Mouse (Mus musculus): Measurements from ENCODE around the gene Apoc1.
"Not testable (repeated sequence)": the region's sequence is repeated elsewhere in the genome, so short reads cannot be mapped to it uniquely, and the experiment has no call there.

Gene Apoc1

DNA sequence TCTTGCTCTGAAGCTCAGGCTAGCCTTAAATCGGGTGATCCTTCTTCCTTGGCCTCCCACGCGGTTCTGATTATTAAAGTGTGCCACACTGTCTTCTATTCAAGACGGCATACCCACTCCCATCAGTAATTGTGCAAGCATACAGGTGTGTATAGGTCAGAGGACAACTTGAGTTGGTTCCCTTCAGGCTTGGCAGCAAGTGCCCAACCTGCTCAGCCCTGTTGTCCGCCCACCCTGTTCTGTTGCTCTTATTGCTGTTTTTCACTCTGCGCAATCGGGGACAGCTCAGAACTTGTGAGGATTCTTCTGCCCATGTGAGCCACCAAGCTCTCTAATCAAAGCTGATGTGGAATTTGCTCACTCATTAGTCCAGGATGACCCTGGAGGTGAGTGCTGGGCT, 12.8 kb upstream of the Apoc1 start:
- DNase-seq (ENCODE audit: low spot score) = no peak

DNA sequence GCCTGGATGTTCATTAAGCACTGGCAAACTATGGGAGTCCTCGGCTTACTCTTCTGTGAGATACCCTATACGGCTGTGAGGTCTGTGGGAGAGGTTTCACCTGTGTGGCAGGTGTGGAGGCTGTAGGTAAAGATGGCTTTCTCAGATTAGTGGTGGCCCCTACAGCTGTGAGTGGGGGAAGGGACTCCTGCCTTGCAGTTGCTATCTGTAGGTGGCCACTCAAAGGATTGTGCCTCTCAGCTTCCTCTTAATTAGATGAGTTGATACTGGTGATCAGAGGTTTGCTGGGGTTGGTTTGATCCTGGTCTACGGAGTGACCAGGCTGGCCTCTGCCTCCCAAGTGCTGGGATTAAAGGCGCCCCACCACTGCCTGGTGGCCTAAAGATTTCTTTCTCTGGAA, 12.0 kb upstream of the Apoc1 start:
- no peak for DNase-seq (ENCODE audit: low spot score)

DNA sequence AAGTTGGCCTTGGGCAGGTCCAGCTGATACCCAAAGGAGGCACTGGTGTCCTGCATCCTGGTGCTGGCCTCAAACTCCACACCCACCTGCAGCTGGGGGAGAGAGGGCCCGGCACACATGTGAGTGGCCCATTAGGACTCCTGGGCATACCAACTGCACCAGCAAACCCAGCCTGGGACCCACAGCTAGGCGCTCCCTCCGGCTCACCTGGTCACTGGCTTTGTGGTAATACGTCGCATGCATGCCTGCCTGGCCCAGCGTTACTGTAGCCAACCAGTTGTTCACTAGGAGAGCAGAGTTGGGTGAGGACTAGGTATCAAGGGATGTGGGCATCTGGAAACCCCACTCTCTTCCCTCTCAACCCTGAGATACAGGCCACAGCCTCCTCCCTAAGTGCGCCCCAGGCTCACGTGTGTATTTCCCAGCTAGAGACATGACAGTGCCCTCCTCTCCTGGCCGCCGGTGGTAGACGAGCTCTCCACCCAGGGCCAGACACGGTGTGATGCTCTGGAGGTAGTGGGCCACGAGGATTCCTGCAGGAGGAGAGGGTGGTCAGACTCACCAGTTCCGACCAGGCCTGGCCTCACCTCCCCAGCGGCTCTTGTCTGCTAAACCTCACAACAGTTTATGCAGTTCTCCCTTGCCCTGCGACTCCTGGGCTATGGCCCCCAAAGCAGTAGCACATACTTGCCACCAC, 10.5 kb upstream of the Apoc1 start:
- DNase-seq (ENCODE audit: low spot score) = no peak

DNA sequence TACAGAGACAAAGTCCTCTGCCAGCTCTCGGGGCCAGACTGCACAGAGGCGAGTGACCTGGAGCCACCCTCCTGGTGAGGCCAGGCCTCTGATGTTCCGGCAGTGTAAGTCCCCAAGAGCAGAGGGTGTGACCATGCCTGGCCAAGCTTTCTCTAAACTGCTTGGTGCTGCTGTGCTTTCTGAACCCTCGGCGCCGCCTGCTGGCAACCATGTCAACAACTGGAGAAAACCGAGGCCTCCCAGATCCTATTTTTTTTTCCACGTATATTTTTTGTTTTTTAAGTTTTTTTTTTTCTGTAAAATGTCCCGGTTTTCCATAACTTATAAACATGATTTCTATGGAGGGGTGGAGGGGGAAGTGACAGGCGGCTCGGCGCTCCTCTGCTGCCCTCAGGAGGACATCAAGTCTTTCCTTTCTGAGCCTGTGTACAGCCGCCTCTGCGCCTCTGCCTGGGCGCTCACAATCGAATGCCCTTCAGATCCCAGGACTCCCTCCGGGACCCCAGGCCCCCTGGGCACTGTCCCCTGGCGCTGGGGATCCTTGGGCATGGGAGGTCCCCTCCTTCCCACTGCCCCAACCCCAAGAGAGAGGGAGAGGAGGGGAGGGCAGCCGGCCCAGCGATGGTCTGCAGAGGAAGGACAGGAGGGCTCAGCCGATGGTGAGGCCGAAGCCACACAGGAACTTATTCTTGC, 8.8 kb upstream of the Apoc1 start:
- no peak for DNase-seq (ENCODE audit: low spot score)

DNA sequence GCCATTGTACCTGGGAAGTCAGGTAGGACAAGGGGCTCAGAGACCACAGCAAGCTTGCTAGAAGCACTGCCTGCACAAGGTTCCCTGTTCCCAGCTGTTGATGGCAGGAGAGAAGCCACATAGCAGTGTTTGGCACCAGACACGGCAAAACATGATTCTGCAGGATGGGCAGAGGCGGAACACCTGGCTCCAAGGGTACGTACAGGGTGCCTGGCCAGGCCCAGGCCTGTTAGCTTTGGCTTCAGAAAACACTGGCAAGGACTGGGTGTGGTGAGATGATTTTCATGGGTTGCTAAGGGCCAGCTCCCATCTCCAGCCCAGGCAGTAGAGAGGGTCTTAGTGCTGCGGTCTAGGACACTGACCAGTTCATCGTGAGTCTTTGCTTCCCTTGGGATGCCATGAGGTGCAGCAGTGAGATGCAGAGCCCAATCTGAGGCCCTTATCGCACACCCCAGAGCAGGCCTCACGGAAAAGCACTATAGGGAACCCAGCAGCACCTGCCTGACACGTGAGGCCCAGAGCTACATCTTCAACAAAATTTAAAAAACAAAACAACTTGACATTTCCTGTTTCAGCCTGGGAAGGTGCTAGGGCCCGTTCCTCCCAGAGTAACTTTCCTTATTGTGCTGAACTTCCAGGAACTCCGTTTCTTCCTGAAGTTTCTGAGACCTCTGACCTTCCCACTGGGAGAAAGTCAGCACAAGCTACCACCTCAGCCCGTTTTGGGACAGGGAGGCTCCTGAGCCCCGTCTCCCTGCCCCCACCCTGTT, 8.0 kb upstream of the Apoc1 start:
- DNase-seq (ENCODE audit: low spot score) = no peak

DNA sequence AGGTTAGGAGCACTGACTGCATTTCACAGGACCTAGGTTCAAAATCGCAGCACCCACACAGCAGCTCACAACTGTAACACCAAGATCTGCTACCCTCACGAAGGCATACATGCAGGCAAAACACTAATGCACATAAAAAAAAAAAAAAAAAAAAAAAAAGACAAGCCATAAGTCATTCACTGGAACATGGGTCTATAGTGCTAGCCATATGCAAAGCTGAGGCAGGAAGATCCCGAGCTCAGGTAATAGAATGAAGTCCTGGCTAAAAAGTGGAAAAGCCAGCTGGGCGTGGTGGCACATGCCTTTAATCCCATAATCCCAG, 7.3 kb upstream of the Apoc1 start:
- no peak for DNase-seq (ENCODE audit: low spot score)

DNA sequence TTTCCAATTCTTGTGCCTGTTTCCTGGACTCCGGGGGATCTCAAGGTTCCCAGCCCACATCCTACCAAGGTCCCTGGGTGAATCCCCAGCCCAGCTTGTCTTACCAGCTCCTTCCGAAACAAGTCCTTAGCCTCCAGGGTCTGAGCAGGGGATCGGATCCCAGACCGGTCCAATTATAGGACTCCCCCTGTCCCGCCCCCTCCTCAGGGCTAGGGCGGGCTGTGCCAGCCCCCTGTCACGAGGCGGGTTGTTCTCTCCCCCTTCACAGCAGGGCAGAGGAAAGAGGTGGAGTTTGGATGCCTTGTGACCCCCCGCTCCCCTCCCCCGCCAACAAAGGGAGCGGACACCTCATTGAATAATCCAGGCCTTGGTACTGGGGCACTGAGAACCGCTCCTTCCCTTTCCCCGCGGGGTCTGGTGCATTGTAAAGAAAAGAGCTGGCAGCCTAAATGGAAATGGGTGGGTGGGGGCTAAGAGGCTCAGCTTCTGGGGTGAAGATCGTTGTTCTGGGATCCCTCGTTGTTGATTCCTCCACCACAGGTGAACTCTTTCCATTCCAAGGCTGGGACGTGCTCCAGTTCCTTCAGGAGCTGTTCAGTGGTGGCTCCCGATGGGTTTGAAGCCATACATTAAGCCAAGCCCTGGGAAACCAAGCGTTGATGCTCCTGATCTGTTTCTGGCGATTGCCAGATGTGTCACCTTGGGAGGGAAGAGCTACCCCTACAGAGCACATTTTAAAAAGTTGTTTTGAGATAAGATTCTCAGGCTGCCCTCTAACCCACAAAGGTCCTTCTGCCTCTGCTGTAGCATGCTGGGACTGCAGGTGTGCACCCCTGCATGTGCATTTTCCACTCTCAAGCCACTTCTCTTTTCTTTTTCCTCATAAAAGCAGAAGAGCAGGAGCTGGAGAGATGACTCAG, 6.7 kb upstream of the Apoc1 start, which contains the start of gene Apoe:
TSS of gene Apoe (minus strand) at position 282 of the 920 bp plus-strand sequence.
- DNase-seq (ENCODE audit: low spot score) = peak; percentile 58

DNA sequence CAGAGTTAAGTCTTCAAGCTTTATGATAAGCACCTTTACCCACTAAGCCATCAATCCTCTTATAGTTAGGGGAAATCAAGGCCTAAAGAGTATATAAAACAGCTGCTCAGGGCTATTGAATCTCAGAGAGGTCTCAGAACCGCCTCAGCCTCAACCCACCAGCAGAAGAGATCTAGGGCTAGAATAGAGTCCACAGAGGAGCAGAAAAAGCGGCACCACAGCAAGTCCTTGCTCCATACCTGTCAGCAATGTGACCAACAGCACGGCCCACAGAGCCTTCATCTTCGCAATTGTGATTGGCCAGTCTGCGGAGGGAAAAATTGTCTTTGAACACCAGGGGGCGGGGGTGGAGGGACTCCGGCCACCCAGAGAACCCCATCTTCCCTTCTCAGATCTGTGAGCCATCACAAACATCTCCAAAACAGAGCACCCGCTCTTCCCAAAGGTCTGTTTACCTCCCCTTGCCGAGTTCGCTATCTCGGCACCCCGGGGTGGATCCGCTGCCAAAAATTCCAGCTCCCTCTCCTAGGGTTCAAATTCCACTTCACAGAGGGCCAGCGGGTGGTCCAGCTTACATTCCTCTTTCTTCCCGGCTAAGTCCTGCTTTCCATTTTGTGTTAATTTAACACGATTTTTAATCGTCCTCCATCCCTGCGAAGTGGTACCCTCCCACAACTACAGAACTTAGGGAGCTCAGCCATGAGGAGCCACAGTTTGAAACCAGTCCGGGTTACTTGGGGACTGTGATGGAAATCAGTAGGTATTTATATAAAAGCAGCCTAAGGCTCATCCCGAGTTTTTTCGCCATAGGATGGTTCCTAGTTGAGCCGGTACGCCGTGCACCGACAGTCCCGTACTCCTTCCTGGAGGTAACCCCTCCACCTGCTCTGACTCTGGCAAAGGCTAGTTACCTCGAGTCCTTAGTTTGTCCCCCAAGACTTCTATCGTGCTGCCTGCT, 5.8 kb upstream of the Apoc1 start:
- no peak for DNase-seq (ENCODE audit: low spot score)

DNA sequence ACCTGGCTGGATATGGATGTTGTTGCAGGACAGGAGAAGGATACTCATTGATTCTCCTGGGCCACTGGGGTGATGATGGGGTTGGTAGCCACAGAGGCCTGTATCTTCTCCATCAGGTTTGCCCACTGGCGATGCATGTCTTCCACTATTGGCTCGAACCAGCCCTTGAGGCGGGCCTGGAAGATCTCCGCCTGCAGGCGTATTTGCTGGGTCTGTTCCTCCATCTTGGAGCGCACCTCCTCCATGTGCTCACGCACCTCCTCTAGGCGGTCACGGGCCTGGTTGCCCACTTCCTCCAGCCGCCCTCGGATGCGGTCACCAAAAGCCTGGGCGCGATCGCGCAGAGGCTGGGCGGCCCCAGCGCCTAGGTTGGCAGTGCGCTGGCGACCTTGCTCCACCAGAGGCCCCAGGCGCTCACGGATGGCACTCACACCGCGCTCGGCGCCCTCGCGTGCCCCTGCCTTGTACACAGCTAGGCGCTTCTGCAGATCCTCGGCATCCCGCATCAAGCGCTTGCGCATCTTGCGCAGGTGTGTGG, 3.9 kb upstream of the Apoc1 start:
- no peak for DNase-seq (ENCODE audit: low spot score)

DNA sequence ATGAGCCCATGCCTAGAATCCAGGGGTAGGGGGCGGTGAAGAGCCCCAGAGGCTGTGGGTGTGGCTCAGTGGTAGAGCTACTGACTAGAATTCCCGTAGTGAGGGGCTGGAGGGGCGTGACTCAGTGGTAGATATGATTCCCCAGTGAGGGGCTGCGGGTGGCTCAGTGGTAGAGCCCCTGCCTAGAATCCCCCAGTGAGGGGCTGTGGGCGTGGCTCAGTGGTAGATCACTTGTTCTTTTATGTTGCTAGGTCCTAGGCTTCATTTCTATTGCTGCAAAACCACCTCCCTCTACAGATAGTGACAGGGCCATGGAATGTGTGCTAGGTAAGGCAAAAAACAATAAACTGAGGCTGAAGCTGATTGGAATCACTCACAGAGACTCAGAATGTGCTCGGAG, 3.4 kb upstream of the Apoc1 start:
- no peak for DNase-seq (ENCODE audit: low spot score)

DNA sequence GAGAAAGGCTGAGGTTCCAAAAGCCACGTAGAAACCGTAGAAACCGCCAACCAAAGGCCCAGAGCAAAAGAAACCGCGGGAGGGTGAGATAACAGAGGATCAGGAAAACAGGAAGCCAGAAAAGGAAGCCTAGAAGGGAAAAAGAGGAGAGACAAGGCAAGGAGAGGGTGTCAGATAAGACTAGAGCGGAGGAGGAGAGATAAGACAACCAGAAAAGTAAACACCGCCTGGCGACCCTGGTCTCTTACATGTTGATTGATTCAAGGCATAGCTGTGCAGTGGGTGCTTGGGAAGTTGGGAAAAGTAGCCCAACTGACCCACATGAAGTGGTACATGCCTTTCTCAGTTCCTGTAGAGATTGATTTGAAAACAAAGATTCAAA, 2.7 kb upstream of the Apoc1 start:
- no peak for DNase-seq (ENCODE audit: low spot score)

DNA sequence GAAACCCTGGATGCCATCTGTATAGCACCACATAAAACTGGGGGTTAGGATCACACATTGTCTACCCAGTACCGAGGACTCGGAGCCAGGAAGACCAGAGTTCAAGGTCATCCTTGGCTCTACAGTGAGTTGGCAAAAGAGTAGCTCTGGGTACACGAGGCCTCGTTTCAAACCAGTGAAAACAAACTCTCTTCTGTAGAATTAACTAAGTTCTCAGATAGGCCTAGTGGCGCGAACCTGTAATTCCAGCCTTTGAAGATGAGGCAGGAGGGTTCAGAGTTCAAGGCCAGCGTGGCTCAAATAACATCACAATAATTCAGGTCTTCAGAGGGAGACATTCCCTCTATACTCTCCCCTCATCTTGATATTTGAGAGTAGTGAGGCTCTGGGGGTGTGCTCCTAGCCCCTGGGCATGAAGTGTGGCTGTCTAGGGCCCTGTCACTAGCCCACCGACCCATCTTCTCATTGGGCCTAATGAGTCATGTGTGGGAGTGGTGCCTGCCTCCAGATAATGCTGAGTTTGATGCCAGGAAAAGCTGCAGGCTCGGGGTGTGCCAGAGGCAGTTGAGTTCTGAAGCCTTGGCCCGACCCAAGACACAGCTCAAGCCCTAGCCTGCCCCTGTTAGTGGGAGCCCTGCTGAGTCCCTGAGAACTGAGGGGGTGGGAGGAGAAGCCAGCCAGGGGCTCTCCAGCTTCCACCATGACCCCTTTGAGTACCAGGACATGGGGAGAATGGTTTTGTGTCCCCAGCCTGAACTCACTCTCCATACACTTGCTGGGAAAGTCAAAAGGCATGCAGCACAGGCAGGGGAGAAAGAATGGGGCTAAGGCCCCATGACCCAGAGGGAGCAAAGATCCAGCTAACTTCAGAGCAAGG, 2.1 kb upstream of the Apoc1 start:
- DNase-seq (ENCODE audit: low spot score) = no peak

DNA sequence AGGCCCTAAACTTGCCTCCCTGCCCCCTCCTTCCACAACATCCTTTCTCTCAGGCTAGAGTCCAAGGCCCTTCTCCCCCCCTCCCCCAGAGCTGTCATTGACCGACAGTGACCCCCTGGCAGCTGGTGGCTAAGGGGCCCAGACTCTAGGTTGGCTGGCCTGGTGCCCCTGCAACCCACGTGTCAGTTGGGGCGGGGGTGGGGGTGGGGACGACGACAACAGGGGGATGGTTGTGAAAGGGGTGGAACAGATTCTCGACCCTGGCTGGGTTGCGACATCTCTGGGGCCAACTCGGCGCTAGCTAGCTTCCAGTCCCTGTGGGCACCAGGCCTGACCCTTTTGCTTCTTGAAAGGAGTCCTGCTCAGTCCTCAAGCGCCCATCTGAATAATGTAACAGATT, 961 bp upstream of the Apoc1 start:
- no peak for DNase-seq (ENCODE audit: low spot score)

DNA sequence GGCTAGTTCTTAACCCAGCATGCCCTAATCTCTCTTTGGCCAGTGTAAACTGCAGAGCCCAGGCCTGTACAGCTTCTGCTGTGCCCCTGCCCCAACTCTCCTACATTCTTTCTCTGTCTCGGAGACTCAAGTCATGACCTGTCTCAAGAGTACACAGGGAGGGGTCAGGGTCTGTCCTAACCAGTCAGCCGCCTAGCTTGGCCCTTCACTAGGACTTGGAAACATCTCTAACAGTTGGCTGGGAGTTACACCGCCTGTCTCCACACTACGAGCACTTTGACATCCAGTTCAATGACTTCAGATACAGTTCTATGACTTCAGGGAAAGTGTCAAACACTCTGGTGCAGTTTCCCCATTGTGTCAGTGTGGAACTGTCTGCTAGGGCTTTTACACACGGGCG, 1.0 kb downstream of the Apoc1 start:
- DNase-seq (ENCODE audit: low spot score) = no peak

DNA sequence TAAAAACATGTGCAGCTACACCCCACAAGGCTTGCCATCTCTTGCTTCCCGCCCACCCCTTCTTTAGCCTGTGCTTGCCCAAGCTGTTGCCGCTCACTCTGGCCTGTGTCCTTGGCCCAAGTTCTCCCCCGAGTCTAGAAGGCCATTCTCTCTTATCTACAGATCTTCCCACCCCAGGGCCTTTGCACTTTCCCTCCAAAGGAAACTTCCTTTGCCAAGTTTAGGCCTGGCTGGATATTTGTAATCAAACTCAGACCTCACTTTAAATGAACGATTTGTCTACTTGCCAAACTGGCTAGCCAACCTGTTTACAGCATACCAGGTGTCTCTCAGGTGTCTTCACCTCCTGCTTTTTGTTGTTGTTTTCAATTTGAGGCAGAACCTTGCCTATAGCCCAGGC, 1.6 kb downstream of the Apoc1 start:
- DNase-seq (ENCODE audit: low spot score) = no peak

DNA sequence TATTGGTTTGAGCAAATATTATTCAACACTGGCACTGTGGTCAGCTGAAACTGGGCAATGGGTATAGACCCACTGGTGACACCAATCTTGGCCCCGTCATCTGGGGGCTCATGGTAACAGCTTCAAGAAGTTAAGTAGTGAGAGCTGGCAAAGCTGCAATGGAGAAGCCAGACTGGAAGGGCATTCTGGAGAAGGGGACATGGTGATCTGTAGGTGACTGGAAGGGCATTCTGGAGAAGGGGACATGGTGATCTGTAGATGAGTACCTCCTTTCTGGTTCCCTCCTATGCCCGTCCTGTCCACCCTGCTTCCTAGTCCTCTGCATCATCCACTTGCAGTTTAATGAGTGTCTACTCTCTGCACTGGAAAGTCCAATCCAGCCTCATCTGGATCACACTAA, 3.8 kb downstream of the Apoc1 start:
- no peak for DNase-seq (ENCODE audit: low spot score)

DNA sequence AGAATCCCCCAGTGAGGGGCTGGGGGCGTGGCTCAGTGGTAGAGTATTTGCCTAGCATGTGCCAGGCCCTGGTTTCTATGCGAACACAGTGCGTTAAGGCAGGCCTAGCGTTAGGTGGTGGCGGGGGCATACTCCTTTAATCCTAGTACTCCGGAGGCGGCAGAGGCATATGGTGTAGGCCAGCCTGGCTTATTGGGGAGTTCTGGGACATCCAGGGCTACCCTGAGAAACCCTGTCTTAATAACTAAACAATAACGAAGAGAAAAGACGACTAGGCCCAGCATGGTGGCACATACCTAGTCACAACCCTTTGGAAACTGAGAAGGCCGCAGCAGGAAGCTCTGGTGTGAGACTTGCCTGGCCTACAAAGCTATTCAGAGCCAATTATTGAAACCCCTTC, 4.4 kb downstream of the Apoc1 start:
- DNase-seq (ENCODE audit: low spot score) = no peak

DNA sequence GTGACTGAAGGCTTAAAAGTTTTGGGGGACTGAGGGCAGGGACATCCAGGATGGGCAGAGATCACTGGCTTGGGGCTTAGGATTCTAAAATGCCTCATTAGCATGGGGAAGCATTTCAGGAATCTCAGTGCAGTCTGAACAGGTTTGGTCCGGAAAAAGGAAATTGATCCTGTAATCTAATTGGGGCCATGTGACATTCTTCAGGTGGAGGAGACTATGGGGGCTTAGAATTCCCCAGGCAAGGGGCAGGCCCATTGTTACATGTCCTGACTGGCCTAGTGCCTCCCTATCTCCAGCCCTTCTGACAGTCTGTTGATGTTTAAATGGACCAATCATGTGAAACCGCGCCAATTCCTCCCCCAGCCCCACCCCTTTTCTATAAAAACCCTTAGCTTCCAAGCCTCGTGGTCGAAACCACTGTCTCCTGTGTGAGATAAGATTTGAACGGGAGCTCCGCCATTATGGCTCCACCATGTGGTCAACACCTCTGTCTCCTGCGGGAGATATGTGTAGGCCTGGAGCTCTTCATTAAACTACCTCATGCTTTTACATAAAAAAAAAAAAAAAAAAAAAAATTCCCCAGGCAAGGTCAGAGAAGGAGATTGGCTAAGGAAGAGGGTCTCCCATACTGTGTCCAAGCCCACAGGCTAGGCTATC, 5.4 kb downstream of the Apoc1 start:
- not testable (repeated sequence) for DNase-seq (ENCODE audit: low spot score)

DNA sequence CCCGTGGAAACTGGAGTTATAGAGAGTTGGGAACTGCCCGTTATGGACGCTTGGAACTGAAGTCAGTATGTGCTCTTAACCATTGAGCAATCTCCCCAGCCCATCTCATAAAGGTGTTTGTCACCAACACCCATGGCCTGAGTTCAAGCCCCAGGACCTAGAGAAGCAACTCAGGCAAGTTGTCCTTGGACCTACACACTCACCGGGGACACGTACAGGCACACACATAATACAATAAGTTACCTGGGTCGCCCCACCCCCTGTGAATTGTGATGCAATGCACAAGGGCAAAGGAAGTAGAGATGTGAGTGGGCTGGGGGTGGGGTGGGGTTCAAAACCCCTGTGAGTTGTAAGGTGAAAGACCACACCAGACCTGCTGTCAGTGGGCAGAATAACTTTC, 5.9 kb downstream of the Apoc1 start:
- DNase-seq (ENCODE audit: low spot score) = no peak
